Mouse (Mus musculus) stomach, postnatal 0 days (tissue): ENCODE data around the gene Cldn18.

Experiments used
- CTCF ChIP-seq: IDR thresholded peaks from 2 replicates; pipeline ENCODE4 v1.5.1; 2016; ENCODE audit warnings: antibody characterized with exemption, low read depth, mild to moderate bottlenecking, moderate library complexity
- EP300 ChIP-seq: optimal IDR thresholded peaks from 2 replicates; pipeline ENCODE3; 2016; ENCODE audit warnings: antibody characterized with exemption

- TF ChIP-seq CTCF (no peak), EP300 (no peak)
These were observed 27.5 kb upstream of the Cldn18 start for GRCm38 (mm10) chr9:99744548-99744947.
